Mouse (Mus musculus) gastrocnemius, postnatal 36 days (tissue): ENCODE data around the gene Pld3. TPM values are rescaled to one million over a fixed set of nuclear protein-coding genes. Genes with fewer than 3 reads are reported as not detected.
A peak's percentile ranks its signal among the peaks of the same experiment; 100 is the strongest.

ENCODE experiments used
- DNase-seq, 2 experiments: peaks; one replicate each; pipeline ENCODE4 v3.0.0; 2022
- intact Hi-C: fragments of 180-260 bp; cut with DNase I; formaldehyde crosslinking; loops from one replicate; pipeline ENCODE4 v1.15.1; 2025
- total RNA-seq, 2 experiments: library from RNA; stranded (reverse); gene quantifications; 2 replicates each; pipeline ENCODE4 v1.2.3; 2021

Gene Pld3
- total RNA-seq, 2 experiments from 2014 or later, result 12.6 to 13.6 TPM

DNA sequence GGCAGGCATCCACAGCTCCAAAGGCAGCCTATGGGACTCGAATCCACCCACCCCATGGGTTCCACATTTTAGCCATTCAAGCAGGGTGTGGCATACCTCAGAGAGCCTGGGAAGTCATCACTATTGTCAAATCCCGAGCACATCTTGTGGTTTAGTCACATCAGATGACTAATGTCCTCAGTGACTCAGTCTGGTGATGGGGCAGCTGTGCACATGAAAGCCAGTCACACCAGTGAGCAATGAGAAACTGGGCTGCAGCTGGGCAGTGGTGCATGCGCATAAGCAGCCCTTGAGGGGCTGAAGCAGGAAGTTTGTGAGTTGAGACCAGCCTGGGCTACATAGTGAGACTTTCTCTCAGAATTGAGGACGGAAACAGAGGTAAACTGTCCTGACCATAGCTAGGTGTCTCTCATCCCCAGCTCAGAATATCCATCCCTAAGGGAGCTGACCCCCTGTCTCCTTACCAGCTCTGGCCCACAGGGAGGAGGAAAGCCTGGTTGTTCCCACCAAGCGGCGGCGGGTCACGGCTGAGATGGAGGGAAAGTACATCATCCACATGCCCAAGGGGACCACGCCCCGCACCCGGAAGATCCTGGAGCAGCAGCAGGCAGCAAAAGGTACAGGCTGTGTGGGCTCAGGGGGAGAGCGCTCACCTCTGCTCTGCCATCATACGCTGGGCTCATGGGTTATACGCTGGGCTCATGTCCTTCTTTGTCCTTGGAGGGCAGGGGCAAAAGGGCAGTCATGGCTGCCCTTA is 21.3 kb upstream of the Pld3 start:
- no peak for DNase-seq
- intact Hi-C loops, result no loop called here

DNA sequence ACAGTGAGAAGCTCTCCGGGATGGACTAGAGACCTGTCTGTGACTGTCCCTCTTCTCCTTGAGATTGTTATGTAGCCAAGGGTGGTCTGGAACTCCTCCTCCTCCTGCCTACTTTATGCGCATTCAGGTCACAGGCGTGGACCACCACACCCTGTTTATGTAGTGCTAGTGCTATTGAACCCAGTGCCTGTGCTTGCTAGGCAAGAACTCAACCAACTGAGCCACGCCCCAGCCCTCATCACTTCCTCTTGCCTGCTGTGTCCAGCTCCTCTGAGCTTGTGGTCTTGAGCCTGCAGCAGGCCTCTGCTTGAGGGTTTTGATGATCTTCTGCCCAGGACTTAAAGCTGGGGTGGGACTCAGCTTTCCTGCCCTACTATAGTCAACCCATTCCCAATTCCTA is 19.1 kb upstream of the Pld3 start:
- intact Hi-C loops, result no loop called here
- DNase-seq, result no peak

DNA sequence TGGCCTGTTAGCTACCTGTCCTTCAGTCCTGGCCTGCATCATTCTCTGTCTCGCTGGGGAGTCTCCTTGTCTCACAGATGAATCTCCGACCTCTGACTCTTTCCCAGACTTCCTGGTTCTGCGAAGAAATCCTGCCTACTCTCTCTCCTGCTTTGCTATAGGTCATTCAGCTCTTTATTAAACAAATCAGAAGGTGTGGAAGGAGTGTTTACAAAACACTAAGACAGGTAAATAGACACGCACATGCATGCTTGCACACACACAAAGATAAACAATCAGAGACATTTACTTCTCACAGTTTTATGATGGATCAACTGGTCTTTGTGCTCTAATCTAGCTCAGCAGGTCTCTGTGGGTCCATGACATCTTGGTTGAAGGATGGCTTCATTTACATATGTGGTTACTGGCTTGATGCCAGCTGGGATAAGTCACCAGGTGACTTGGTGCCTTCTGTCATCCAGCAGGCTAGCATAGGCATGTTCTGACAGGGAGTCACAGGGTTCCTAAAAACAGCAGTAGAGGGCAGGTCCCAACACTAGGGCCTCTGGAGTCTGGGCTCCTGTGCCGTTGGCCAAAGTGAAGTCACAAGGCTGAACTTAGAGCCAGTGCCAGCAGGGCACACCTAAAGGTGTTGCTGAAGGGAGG is 16.7 kb upstream of the Pld3 start:
- DNase-seq, result no peak
- intact Hi-C loops, result no loop called here

DNA sequence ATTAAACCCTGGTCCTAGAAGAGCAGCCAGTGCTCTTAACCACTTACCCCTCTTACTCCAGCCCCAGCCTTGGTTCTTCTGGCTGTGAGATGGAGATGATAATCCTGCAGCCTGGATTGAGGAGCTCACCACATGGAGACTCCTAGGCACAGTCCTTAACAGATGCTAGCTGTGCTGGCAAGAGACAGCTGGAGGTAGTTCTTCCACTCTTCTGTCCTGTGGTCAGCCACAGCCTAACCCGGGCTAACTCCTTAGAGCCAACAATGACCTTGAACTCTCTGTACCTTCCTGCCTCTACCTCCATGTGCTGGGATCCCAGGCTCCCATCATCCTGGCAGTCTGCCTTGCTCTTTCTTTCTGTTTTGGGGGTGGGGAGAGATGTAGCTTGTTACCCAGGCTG is 8.0 kb upstream of the Pld3 start:
- DNase-seq, result no peak
- intact Hi-C loops, result no loop called here

DNA sequence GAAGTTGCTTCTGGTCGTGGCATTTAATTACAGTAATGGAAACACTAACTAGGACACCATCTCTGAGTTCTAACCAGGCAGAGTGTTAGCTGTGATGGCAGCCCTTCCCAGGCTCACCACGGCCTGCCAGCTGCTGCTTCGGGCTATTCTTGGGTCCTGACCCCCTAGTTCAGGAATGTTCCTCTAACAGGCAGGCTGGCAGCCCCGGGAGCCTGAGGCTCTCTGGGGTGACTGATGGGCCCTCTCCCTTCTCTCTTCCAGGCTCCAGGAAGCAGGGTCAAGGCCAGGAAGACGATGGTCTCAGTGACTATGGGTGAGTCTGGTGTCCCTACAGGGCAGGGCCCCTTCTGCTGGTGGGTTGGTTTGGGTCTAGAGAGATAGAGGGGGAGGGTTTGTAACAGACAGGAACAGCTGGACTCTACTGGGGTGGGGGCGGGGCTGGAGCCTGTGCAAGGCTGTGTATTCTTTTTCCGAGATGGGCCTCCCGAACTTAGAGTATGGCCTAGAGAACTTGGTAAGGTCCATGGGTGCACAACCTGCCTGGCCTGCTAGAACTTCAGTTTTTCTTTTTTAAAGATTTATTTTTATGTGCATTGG is 7.4 kb upstream of the Pld3 start:
- peak; percentile 60 to 62 for DNase-seq
- intact Hi-C loops, result no loop called here

DNA sequence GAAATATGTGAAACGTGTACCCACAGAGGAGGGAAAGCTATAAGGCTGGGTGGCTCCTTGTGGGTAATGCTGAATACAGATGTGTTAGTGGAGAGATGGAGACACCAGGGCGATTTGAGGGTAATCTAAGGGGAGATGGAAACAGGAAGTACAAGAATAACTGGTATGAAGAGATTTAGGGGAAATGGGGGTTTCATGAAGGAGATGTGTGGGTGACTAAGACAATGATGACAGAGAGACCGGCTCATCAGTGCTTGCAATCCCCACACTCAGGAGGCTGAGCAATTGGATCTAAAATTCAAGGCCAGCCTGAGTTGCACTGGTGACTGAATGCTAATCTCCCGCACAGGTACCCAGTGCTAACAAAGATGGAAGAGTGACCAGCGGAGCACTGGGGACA is 948 bp downstream of the Pld3 start:
- intact Hi-C loops, result no loop called here
- no peak for DNase-seq

DNA sequence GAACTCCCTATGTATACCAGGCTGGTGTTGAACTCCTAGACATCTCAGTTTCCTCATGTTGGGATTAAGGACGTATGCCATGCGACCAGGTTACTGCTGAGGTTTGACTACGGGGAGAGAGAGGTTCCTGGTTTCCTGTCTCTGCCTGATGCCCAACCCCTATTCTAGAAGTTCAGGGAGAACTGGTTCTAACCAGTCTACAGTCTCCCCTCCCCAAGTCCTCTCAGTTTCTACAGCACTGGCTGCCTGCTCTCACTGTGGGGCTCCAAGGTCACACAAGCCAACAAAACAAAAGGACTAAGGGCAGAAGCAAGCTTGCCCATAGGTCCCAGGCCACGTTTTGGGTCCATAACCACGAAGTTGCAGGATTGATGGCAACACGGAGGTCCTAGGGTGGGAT is 3.4 kb downstream of the Pld3 start:
- intact Hi-C loops, result no loop called here
- DNase-seq, result no peak

DNA sequence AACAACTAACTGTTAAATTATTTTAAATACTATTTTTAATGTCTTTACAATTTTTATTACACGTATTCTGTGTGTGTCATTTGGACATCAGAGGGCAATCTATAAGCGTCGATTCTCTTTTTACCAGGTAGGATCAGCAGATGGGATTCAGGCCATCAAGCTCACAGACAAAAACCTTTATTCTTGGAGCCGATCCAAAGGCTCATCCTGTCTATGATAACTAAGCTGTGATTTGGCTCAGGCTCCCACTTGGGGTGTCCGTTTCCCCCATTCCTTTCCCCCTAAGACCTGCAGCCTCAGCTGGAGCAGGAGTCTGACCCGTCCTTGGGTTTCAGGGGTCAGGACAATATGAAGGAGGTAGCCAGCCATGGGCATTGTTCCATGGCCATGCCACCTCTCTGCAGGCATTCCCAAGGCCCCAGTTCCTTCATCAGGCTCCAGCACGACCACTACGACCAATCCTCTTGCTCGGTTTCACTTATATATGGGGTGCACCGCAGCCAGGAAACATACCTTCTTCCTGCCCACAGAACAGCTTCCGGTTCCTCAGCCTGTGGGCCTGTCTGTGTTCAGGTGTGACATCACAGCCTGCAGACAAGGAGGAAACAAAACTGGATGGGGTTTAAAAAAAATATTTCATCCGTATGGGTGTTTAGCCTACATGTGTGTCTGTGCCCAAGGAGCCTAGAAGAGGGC is 8.2 kb downstream of the Pld3 start:
- intact Hi-C loops, result no loop called here
- no peak for DNase-seq

DNA sequence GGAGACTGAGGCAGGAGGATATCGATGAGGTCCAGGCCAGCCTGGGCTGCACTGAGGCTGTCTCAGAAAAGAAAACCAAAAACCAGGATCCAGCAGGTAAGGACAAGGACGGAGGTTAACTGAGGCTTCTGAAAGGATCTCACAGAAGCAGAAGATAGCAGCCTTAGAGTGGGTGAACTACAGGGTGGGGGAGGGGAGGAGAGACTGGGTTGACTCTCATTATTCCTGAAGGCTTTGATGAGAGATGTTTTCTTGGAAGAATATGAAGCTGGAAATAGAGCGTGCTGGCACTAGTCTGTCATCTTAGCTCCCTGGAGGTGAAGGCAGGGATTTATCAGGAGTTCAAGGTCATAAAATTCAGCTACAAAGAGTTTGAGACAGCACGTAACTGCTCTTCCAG is 9.2 kb downstream of the Pld3 start:
- no peak for DNase-seq
- intact Hi-C loops, result no loop called here

DNA sequence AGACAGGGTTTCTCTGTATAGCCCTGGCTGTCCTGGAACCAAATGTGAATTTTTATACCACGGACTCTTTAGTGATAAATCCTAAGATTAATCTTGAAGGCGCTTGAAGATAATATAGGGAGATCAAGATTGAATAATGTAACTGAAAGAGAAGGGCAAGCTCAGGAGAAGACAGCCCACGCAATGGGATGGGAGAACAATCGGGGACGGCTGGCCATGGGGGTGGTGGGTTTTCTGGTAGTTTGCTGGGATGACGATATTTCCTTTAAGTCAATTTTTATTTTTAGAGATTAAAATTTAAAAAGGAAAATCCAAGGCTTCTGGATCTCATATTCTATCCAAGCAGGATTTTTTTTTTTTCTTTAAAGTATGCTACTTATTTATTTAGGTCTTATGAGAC is 10.0 kb downstream of the Pld3 start:
- intact Hi-C loops, result no loop called here
- no peak for DNase-seq

DNA sequence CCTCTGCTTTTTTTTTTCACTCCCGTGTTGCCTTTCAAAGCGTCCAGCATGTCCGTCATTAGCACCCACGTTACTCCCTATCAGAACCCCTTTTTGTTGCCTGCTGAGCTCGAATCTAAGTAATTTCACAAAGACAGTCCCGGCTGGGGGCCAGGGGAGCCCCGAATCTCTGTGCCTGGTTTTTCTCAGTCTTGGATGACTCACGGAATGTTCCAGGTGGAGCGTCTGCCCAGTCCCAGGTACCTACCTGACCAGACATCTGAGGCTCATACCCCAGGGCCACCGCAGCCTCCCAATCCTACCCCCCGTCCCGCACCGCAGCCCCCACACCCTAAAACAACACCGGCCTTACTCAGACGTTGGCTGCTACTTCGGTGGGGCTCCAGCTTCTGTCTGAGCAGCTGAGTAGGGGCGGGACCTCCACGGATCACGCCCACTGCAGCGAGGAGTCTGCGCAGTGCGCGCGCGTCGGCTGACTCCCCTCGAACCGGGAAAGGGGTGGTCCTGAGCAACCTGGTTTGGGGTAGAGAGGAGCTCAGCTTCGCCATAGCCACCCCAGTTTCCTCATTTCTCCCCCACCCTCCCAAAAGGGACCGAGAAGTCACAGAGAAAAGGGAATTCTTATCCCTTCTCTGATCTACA is 10.5 kb downstream of the Pld3 start:
- DNase-seq, result peak; percentile 54 to 65
- intact Hi-C loops, result no loop called here

DNA sequence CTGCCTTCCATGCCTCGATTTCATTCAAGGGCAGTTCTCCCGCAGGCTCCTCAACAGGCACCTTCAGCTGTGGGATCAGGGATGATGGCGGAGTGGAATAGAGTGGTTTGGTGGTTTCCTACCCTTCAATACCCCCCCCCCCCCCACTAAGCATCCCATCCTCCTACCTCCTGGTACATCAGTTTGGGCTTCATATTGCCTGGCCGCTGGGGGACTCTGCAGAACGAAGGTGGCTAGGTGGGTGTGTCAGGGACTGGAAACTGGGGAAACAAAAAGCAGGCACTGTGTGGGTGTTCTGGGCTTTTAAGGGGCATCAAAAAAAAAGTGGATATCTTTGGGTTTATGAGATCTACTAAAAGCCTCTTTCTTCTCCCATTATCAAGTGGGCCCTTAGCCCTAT is 11.1 kb downstream of the Pld3 start:
- intact Hi-C loops, result no loop called here
- no peak for DNase-seq

DNA sequence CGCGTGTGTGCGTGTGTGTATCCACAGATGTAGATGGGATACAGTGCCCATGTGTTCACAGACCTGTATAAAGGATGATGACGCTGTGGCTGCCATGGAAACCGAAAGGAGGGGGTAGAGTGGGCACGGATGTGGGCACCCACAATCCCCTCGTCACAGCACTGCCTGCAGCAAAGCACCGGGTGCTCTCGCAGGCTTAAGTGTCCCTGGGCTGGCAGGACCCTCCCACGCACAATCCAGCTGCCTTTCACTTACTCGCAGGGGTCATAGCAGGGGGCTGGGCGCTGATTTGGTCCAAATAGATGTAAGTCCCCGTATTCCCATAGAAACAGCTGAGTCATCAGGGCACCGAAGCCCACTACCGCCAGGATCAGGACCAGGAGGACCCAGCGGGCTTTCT is 11.6 kb downstream of the Pld3 start:
- intact Hi-C loops, result no loop called here
- DNase-seq, result no peak

DNA sequence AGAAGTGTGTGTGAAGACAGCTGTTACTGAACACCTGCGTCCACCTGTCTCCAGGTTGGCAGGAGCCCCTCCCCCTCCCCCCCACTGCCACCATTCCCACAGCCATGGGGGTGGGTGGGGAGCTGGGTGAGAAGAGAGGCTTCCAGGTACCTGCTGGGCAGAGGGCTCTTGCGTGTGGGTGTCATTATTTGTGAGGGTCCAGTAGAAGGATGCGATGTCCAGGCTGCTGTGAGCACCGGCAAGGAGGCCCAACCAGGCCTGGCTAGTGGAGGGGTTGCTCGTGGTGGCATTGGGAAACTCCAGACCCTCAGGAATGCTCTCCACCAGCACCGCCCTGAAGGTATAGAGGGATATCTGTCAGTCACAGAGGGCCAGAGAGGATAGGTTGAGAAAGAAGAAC is 12.1 kb downstream of the Pld3 start:
- intact Hi-C loops, result no loop called here
- no peak for DNase-seq

DNA sequence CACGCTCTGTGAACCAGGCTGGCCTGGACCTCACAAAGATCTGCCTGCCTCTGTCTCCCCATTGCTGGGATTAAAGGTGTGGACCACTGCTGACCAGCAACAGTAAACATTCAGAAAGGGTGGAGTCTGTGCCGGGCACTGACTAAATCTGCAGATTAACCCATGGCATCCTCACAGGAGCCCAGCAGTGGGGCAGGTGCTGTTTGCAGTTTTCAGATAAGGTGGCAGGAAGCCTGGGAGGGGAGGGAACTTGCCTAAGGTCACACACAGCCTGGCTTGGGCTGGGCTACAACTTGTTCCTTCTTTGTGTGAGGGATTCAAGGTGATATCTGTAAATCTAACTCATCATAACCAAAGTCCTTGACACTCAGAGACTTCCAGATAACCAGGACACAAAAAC is 12.5 kb downstream of the Pld3 start:
- intact Hi-C loops, result no loop called here
- DNase-seq, result no peak

DNA sequence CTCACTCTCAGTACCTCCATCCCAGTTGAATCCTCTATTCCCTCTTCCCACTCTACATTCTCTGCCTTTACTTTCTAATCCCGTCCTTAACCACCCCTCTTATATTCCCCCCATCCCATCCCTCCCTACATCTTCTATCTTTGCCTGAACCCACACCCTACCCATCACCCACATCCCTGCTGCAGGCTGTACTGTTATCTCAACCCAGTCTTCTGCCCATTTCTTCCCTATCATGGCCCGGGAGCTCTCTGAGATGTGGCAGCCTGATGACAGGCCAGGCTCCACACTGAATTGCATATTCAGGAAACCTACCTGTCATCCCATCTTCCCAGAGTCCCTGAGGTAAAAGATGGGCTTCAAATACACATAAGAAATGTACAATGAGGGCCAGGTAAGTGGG is 14.2 kb downstream of the Pld3 start:
- intact Hi-C loops, result no loop called here
- no peak for DNase-seq

DNA sequence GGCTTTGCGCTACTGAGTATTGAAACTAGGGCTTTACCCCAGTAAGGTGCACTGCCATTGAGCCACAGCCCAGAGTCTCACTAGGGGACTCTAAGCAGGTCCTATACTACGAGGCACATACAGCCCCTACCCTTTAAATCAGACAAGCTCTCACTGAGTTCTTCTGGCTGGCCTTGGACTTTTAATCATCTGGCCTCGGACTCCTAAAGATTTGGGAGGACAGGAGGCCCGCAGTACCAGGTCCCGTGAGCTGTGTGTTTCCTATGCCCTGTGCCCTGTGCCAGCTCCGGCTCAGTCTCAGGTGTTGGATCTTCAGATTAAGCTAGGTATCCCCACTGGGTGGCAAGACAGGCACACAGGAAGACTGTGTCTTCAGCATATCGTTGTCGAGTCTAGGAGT is 15.0 kb downstream of the Pld3 start:
- intact Hi-C loops, result no loop called here
- no peak for DNase-seq

DNA sequence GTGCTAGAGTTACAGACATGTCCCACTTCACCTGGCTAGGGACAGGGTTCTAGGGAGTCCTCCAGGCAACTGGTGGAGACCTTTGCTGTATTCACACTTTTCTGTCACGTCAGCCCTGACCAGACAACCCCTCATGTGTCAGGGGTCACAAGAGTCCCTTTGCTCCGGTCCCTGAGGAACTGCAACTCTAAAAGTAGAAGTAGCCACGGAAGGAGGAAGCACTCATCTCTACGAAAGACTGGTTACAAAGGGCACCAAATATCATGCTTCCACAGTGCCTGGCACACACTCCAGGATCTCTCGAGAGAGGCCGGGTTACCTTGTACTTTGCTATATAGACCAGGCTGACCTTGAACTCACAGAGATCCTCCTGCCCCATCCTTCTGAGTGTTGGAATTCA is 16.4 kb downstream of the Pld3 start:
- intact Hi-C loops, result no loop called here
- no peak for DNase-seq

DNA sequence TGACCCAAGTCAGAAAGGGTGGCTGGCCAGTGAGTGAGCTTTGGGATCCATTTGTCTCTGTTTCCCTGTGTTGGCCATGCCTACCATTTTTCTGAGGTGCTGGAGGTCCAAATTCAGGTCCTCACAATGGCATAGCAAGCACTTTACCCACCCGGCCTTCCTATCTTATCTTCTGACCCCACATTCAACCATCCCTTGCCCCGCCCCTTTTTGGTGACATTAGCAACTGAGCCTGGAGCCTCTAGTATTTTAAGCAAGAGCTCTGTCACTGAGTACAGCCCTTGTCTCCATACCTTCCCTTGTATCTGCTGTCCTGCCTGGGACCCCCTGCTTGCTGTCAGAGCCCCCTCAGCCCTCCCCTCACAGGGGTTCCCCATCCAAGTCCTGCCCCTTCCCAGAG is 17.6 kb downstream of the Pld3 start:
- intact Hi-C loops, result no loop called here

DNA sequence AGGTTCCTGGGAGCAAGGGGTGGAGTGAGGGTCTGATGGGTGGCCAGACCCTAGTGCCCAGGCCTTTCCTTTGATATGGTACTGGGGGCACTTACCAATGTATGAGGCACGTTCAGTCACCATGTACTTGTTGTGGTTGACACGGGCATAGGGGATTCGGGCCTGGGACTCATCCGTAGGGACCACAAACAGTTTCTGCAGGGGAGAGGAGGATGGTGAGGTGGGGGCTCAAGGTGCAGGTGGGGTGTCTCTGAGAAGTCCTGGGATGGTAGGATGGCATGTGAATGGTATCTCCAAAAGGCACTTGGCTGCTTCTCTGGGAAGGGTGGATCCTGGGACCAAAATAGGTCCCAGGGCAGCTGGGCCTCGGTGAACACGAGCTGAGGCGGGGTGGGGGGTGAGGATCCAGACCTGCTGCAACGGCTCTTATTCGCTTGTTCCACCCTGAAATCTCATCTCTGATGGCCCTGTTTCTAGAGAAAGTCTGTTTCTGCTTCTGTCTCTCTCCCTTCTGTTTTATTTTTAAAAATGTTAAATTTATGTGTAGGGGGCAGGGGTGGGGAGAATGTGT is 20.5 kb downstream of the Pld3 start:
- DNase-seq, result no peak
- intact Hi-C loops, result no loop called here

More for the DNA sequence above, 17.6 kb downstream of the Pld3 start:
- DNase-seq, result no peak

DNA sequence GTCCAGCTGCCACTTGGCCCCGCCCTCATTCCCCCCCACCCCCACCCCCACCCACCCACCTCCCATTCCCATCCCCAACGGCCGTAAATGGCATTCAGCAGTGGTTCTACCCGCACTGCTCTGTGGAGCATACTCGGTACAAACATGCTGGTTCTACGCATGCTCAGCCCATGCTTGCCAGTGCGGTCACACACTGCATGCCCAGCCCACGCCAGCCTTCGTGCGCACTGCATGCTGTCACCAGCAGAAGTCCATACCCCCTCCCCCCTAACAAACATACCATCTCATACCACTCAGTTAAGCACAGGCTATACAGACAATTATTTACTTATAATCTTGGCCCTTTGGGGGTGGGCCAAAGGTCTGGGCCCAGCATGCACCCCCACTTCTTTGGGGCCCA is 21.3 kb downstream of the Pld3 start:
- DNase-seq, result no peak
- intact Hi-C loops, result no loop called here
